Mouse (Mus musculus) cerebellum, postnatal 10 days (tissue): Measurements from ENCODE around the gene Chmp2a.

Experiments
- DNase-seq, 2 experiments: peaks; one replicate each; pipeline ENCODE4 v3.0.0; 2021; ENCODE audit warnings: mixed read lengths in 2 of 2

Gene Chmp2a

DNA sequence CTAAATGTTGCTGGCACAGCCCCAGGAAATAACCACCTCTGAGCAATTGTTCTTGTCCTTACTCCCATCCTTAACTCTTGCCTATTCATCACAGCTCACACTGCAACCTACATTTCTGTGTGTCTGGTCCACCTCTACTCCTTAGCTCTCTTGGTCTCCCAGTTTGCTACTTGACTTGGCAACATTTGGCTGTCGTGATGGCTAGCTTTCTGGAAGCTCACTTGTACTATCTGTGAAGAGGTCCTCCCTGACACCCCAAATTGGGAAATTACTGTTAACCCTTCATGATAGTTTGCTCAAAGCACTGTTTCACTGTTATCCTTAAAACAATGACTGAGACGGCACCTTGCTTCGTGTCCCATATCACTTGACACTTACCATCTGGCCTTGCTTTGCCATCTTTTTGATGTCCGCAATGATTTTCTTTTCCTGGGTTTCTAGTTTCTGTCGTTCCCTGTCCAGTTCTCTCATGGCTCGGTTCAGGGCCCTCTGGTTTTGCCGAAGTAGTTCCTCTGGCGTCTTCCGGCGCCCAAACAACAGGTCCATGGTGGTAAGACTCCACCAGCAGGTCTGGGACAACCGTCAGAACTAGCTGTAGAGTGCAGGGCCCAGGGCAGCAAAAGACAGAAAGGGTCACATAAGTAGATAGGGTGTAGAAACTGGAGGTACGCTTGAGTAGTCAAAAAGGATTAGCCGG, 1.0 kb downstream of the Chmp2a start:
- peak in 1 of 2 experiments; percentile 20 for DNase-seq

DNA sequence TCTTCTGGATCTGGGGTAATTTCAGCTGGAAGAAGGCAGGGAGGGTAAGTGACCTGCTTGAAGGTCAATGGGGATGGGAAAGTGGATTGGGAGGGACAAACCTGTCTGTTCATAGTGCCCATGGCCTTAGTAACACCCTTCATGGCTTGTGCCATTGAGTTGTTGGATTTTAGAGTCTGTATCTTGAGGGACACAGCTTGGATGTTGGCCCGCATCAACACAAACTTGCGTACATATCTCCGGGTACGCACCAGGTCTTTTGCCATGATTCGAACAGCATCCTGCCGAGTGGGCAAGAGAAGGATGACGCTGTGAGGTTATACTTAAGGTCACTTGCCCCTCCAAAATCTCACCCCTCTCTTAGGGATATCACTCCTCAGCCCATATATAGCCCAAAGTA, 2.1 kb downstream of the Chmp2a start:
- DNase-seq: peak in 1 of 2 experiments; percentile 5

DNA sequence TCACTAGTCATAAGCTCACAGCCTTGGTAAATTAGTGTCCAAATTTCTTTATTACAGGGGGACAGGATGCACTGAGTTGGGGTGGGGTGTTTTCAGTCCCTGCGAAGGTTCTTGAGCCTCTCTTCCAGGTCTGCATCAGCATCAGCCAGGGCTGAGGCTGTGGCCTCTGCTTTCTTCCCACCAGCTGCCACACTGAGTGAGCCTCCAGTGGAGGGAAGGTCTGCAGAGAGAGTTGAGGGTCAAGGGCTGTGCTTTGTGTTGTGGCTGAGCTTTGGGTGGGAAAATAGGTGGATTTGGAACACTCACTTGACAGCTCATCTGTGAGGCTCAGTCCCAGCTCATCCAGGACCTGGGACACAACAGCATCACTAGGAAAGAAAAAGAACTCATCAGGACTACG, 2.6 kb downstream of the Chmp2a start:
- DNase-seq: peak in 1 of 2 experiments; percentile 2

DNA sequence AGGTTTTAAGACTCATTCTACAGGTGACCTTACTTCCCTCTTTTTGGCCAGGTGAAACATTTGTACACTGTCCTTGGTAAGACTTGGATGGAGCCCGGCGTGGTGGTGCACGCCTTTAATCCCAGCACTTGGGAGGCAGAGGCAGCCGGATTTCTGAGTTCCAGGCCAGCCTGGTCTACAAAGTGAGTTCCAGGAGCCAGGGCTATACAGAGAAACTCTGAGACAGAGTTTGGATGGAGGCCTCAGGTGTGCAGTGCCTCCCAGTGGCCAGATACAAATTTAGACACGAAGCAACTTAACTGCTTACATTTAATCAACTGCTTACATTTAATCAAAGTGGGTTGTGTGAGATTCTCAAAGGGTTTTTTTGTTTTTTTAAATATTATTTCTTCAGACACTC, 3.5 kb downstream of the Chmp2a start:
- DNase-seq: peak in 1 of 2 experiments; percentile 52

DNA sequence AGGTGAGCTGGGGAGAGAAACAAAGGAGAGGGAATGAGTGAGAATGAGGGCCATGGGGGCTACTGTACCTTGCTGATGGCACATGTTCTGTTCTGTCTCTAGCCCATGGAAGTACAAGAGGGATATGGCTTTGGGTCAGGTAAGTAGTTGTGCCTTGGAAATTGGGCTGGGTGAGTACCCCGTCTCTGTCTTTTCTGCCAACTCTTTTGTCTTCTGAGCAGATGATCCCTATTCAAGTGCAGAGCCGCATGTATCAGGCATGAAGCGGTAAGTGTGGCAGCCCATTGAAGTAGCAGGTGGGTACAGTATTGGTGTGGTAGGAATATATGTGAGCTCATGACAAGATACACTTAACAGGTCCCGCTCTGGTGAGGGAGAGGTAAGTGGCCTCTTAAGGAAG, 5.6 kb downstream of the Chmp2a start:
- no peak for DNase-seq

DNA sequence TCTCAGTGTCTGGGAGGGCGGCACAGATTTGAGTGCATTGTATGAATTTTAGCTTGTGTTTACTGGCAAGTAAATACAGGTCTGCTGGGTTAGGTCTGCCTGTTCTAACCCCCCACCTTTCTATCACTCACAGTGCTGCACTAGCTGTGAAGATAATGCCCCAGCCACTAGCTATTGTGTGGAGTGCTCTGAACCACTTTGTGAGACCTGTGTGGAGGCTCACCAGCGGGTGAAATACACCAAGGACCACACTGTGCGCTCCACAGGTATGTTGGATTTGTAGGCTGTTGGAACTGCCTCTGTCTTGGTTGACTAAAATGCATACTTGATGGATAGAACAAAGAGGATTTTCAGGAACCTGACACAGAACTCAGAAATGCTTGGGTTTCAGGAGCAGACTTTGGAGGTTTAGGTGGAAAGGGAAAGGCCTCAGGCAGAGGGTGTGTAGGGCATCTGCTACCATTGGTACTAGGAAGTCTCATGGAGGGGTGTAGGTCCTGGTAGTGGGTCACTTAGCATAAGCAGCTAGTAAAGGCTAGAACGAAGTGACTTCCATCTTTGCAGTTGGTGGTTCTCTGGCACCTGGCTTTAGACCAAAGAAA, 9.0 kb downstream of the Chmp2a start:
- DNase-seq: no peak

DNA sequence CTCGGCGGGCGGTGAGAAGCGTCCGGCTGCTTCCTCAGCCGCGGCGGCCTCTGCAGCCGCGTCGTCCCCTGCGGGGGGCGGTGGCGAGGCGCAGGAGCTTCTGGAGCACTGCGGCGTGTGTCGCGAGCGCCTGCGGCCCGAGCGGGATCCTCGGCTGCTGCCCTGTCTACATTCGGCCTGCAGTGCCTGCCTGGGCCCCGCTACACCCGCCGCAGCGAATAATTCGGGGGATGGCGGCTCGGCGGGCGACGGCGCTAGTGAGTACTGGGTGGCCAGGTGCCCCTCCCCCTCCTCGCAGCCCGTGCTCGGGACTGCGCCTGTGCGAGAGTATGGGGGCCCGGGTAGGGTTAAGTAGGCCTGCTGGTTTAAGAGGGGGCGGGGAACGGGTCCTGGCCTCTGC, 9.8 kb downstream of the Chmp2a start:
- DNase-seq: peak; percentile 95

DNA sequence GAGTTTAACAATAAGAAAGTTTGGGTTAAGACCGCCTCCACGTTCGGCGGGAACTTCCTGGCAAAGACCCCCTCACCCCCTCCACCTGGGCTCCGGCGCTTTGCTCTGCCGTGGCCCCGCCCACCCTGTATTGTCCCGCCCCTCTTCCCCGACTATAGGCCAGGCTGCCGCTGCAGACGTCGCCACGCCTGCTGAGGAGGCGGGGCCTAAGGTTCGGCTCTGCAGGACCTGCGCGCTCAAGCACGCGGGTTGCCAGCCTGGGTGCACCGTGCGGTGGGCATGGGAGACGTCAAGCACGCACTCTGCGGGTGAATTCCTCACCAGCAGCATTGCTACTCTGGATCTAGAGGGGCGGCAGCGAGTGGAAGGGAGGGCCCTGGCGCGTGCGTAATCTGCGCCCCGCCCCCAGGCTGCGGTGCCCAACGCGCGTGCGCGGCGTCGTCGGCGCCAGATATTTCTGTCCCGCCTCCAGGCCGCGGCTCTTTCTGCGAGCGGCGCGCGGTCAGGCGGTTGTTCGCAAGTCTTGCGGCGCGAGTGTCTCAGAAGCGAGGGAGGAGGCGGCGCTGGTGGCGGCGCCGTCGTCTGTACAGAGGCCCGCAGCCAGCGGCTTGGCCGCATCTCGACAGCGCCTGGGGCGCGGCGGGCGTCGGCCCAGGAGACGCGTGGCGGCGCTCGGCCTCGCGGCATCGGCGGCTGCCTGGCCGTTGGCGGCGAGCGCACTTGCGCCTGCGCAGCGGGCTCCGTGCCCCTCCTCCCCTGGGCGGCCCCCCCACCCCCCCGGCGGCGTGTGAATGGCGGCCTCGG, 10.5 kb downstream of the Chmp2a start:
- peak; percentile 97 to 98 for DNase-seq

DNA sequence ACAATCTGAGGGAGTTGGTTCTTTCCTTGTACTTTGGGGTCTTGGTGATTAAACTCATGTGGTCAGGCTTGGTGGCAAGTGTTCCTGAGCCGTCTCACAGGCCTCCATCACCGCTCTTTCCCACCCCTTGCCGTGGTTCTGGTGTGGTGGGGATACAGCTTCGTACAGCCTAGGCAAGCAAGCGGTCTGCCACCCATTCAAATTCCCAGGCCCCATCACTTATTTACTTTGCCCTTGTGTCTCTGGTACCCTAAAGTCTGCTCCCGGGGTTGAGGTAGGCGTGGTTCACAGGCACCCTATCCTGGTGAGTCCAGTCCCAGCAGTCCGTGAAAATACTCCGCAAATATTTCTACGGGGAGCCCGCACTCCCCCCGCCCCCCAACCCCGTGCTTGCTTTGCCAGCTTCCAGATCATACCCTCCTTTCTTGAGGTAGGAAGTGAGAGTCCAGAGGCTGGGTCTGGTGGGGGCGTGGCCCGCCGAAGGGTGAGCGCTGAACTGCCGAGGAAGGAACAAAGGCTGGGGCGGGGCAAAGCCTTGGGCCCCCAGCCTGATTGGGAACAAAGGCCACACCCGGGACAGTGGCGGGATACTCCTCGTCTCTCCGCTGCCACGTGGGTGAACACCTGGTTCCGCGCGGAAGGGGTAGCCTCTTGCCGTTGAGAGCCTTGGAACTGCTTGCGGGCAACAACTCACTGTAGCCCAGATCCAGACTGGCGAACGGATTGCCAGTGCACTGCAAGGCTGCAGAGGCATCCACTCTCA, 11.7 kb downstream of the Chmp2a start:
- DNase-seq: peak; percentile 67 to 80

DNA sequence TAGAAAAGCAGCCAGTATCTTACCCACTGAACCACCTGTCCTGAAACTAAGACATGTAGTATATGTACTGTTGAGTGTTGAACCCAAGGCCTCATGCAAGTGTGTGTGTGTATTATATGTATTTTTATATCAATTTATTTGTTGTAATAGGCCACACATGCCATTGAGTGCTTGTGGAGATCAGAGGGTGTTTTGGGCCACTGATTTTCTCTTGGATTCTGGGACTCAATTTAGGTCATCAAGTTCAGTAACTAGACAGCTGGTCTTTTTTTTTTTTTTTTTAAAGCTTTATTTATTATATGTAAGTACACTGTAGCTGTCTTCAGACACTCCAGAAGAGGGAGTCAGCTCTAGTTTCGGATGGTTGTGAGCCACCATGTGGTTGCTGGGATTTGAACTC, 19.4 kb downstream of the Chmp2a start:
- no peak for DNase-seq

DNA sequence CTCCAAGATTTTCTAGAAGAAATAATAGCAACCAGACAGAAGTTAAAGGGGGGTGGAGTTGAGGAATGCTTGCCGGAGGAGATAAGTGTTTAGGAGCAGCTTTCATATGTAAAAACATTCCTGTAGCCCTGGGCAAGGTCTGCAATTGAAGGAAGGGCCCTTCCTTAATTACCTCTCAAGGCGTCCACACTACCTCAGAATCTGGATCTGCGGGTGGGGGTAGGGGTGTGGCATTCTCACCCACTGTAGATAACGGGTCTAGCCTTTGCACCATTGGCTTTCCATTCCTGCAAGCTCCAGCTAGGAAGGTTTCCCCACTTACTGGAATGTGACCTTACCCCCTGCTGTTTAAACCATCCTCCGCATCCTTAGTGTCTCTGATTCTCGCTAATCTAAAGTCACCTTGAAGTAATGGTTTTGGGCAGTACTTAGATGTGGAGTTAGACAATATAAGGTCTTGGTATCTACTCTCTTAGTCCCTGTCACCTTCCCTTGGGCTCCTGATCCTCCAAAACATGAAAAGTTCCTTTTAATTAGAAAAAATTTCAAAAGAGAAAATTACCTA, 20.2 kb downstream of the Chmp2a start:
- DNase-seq: no peak

DNA sequence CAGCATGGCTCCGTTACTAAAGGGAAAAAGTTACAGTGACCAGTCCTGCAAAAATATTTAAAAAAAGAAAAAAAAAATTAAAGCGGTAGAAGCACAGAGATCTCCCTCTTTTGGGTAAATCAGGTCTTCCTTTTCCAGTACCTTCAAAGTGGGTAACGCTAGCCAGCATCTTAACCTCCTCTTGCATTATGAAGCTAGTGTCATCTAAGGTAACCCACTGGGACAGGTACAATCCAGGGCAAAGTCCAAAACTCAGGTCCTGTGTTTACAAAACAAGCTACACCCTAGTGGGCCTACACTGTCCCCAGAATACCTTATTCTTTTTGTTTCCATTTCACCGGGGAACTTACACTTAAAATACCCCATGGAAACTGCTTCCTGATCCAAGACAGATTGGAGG, 20.9 kb downstream of the Chmp2a start:
- DNase-seq: no peak

DNA sequence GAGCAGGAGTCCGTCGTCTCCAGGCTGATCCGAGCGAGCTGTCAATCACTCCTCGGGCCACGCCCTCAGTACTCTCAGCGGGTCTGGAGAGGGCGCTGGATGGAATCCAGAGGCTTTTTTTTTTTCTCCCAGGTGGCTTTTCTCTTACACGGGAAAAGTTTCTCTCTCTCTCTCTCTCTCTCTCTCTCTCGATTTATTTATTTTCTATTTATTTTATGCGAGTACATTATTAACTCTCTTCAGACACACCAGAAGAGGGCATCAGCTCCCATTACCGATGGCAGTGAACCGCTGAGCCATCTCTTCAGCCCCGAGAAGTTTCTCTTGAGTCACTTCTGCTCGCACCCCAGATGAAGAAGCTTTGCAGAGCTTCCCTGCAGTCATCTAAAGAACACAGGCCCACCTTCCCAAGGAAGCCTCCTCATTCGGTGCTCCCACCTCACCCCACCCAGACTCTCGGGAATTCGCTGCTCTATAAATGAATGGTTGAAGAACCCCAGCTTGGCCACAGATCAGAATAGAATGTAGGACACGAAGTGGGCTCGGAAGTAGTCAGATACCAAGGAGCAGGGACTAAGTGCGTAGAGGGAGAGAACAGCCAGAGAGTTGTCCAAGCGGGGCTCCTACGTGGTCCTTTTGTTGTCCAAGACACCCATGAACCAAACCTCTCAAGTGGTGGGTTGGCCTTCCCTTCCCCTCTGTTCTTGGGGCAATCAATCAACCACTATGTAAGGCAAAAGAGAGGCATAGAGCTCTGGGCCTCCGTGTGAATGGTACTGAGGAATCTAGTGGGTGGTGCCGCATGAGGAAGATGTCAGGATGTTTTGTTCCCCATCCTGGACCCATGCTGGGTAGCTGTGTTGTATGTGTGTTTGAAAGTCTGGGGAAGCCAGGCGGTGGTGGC, 24.4 kb downstream of the Chmp2a start, which contains the start of gene Zbtb45:
Gene Zbtb45 (minus strand): TSS at position 30 of the 904 bp plus-strand sequence.
- peak in 1 of 2 experiments; percentile 38 for DNase-seq

DNA sequence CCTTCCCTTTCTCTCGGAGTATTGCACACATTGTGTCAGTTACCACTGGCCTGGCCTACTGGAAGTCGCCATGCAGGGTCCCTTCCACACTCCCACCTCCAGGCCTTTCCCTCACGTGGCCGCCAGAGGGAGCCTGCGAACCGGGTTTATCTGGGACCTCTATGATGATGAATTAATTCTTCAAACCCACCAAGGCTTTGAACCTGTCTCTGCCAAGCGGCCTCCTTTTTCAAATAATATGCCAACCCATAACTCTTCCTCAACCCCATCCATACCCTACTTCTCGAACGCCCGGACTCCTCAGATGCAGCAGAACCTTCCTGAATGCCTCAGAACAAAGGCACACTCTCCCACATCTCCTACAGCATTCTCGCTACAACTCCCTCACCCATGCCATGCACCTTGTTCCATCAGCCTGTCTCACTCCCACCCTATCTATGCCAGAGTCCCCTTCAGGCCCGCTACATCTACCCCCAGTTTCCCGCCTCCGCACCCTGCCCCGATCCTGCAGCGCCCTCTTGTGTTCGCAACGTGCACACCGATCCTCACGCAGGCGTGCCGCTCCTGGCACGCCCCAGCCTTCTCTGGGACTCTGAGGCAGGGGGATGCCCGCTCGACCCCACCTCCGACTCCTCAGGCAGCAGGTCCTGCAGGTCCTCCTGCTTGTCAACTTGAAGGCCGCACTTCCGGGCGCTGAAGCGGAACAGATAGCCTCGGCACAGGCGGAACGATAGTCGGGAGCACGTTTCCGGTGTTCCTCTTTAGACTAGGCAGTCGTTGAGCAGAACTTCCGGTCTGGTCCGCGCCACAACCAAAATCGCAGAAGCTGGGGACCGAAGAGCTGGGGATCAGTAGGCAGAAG, 25.2 kb downstream of the Chmp2a start:
- DNase-seq: peak; percentile 95 to 96

DNA sequence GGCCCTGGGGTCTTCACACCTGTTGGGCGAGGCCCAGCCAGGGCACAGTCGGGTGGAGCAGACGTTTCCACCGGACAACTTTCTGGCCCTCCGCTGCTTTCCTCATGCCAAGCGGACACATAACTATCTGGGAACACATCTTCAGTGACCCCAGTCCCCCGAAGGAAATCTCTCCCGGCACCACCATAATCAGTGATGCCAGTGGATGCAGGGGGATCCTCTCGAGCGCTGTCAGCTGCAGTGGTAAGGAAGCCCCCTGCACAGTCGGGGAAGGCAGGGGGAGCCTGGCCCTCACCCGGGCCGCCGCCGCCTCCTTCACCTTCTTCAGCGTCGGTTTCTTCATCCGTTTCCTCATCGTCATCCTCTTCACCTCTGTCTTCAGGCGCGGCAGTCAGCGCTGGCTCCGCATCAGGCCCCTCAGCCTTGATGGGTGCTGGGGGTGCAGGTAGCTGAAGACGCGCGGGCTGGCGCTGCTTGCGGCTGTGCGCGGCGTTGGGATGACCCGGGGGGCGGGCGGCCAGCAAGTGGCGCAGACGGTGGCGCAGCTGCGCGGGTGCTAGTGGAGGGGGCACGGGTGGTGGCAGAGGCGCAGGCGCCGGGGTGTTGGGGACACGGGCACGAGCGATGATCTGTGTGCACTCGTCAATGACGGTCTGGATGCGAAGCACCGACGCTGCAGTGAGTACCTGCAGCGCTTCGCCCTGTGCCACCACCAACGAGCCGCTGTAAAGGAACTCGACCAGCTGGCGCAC, 27.1 kb downstream of the Chmp2a start:
- DNase-seq: peak; percentile 45 to 52

DNA sequence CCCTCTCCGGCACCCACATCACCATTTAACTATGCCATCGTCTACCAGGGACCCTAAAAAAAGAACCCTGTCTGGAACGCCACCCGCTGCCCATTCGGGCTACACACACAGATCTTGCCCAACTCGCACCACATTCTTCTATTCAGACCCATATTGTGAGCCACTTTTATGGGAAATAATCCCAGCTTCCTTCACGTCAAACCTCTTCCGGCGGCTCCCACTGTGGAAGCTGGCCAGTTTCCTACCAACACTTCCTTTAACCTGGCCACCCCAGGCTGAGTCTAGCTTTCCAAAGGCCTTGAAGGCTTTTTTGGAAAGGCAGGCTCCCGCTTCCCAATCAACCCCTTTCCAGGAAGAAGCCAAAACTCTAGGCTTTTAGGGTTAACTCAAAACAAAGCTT, 28.1 kb downstream of the Chmp2a start:
- DNase-seq: peak in 1 of 2 experiments; percentile 17

DNA sequence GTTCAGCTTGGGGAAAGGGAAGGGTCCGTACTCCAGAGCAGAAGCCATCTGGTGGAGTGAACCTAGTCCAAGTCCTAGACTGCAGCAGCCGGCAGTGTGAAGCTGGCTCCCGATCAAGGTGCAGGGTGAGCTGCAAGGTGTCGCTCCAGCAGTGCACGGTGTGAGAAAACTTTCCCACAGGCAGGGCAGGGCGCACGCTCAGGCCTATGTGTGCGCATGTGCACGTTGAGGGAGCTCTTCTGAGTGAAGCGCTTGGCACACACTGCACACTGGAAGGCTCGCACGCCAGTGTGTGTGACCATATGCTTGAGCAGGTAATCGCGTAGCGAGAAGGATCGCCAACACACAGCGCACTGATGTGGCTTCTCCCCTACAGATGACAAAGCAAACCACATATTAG, 28.6 kb downstream of the Chmp2a start:
- peak; percentile 67 to 71 for DNase-seq

DNA sequence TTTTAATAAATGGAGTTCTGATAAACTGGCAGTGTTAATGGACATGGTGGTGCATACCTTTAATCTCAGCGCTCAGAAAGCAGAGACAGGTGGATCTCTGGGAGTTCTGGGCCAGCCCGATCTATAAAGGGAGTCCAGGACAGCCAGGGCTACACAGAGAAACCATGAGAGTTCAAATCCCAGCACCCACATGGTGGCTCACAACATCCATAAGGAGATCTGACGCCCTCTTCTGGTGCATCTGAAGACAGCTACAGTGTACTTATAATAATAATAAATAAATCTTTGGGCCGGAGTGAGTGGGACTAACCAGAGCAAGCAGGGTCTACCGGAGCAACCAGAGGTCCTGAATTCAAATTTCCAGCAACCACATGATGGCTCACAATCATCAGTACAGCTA, 31.2 kb downstream of the Chmp2a start:
- DNase-seq: no peak

DNA sequence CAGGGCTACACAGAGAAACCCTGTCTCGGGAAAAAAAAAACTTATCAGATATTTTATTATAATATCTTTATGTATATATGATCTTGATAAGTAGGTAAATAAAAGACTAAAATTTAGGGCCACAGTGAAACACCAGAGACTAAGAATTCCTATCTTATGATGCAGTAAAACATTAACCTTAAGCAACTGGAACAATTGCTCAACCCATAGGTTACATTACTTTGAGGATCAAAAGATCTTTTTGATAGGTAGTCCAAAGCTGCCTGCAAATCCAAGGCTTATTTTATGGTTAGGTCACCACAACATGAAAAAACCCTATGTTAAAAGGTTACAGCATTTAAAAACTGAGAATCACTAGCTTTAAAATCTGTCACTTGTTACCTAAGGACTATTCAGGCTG, 33.0 kb downstream of the Chmp2a start:
- DNase-seq: no peak

DNA sequence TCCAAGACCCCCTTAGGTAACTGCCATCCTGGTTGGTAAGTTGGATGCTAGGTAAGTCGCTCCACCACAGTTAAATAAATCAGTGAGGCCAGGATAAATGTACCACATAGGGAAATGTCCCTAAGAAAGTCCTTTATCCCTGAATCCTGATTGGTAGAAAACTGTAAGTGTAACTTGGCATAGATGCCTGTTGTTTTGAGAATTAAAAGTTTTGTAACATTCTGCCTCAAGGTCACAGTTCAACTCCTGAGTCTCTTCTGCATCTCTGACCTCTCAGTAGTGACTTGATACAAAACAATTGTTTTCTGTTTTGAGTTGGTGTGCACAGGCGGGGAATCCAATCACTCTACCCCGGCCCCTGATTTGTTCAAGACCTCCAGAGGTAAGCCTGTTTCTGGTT, 35.8 kb downstream of the Chmp2a start, which contains the start of gene Trim28:
Gene Trim28 (plus strand): TSS at position 264 of the 400 bp plus-strand sequence.
- DNase-seq: no peak
